In genomic region chr4:80881996-80882599, GRCm38 (mm10) we compare ENCODE assay signal across 29 mouse cellular contexts. TPM values are rescaled to one million over a fixed set of nuclear protein-coding genes. Genes with fewer than 3 reads are reported as not detected.
"Had no signal": no experiment of that assay in that cellular context is flagged by ENCODE, and none has a peak within 500 bp of the region (broad histone marks: within the 10 kb centered on the region; RNA-seq: fewer than 3 reads in every experiment).

No protein-coding gene starts in this region.

- H3K4me2 ChIP-seq: heart, embryonic 12.5 days; hindbrain, embryonic 12.5 days; hindbrain, embryonic 14.5 days; kidney, embryonic 15.5 days; limb, embryonic 13.5 days; limb, embryonic 15.5 days; liver, embryonic 12.5 days had no signal

- H3K27ac ChIP-seq: gastrocnemius, adult 2 months; heart, embryonic 10.5 days; hindbrain, embryonic 10.5 days; hindbrain, embryonic 12.5 days; hindbrain, embryonic 14.5 days; kidney, embryonic 15.5 days; kidney, postnatal 0 days; layer of hippocampus, adult 2 months; limb, embryonic 13.5 days; limb, embryonic 15.5 days; liver, embryonic 12.5 days had no signal

- H3K9ac ChIP-seq: heart, embryonic 12.5 days; hindbrain, embryonic 12.5 days; hindbrain, embryonic 14.5 days; kidney, embryonic 15.5 days; limb, embryonic 13.5 days; limb, embryonic 15.5 days; liver, embryonic 12.5 days had no signal

- H3K9me3 ChIP-seq: heart, embryonic 10.5 days; heart, embryonic 12.5 days; hindbrain, embryonic 10.5 days; hindbrain, embryonic 12.5 days; kidney, embryonic 15.5 days; limb, embryonic 13.5 days; limb, embryonic 15.5 days; liver, embryonic 12.5 days had no signal

- ATAC-seq: forebrain, embryonic 16.5 days; hindbrain, embryonic 16.5 days; inflammation-experienced regulatory T-cells, adult 6 months; liver, embryonic 12.5 days had no signal

- H3K4me1 ChIP-seq: heart, embryonic 10.5 days; heart, embryonic 12.5 days; hindbrain, embryonic 10.5 days; hindbrain, embryonic 12.5 days; kidney, embryonic 15.5 days; limb, embryonic 13.5 days; liver, embryonic 12.5 days had no signal

- H3K4me3 ChIP-seq: gastrocnemius, adult 2 months; heart, embryonic 10.5 days; heart, embryonic 12.5 days; hindbrain, embryonic 10.5 days; hindbrain, embryonic 12.5 days; kidney, embryonic 15.5 days; layer of hippocampus, adult 2 months; limb, embryonic 13.5 days; limb, embryonic 15.5 days; liver, embryonic 12.5 days had no signal

- H3K27me3 ChIP-seq: heart, embryonic 12.5 days; hindbrain, embryonic 12.5 days; kidney, embryonic 15.5 days; limb, embryonic 13.5 days; limb, embryonic 15.5 days; liver, embryonic 12.5 days had no signal

- DNase-seq: gastrocnemius, adult 2 months; gastrocnemius, postnatal 10 days; gastrocnemius, postnatal 25 days; heart, adult 18-20 months; heart, postnatal 10 days; heart, postnatal 4 days; kidney, adult 11 months; kidney, adult 2 months; kidney, adult 9 months; kidney, postnatal 14 days; kidney, postnatal 36 days; left cerebral cortex, postnatal 4 days had no signal

- H3K36me3 ChIP-seq: heart, embryonic 10.5 days; heart, embryonic 12.5 days; hindbrain, embryonic 10.5 days; hindbrain, embryonic 12.5 days; kidney, embryonic 15.5 days; limb, embryonic 13.5 days; limb, embryonic 15.5 days; liver, embryonic 12.5 days had no signal

RNA-seq across cellular contexts. Expression of gene Lurap1l, which starts 28.3 kb away (rescaled TPM):
- total RNA-seq: granulocyte monocyte progenitor cell, adult 5-6 weeks had no signal
- polyA plus RNA-seq: inflammation-experienced regulatory T-cells, adult 6 months had no signal

RNA-seq across cellular contexts. Expression of gene Tyrp1, which starts 48.2 kb away (rescaled TPM):
- total RNA-seq: gastrocnemius, adult 2 months; gastrocnemius, postnatal 25 days; granulocyte monocyte progenitor cell, adult 5-6 weeks; liver, adult 2 months had no signal
- polyA plus RNA-seq: heart, embryonic 10.5 days; heart, embryonic 12.5 days; heart, embryonic 14.5 days; hindbrain, embryonic 10.5 days; inflammation-experienced regulatory T-cells, adult 6 months; kidney, adult 2 months; kidney, embryonic 15.5 days; kidney, postnatal 0 days; liver, adult 2 months; liver, embryonic 12.5 days had no signal
